Mouse (Mus musculus) neural tube, embryonic 13.5 days (tissue): ENCODE results near the gene Gm20388. TPM values are rescaled to one million over a fixed set of nuclear protein-coding genes. Genes with fewer than 3 reads are reported as not detected.

Experiments used
- ATAC-seq: fragments of 200-750 bp; cut with Nextera tagmentation; 2 replicates; pipeline ENCODE4 v1.8.0; 2017; ENCODE audit warnings: low read depth, mild to moderate bottlenecking, moderate TSS enrichment, moderate library complexity
- H3K27ac ChIP-seq: fragments of 300-500 bp; sonication (generic); replicated peaks from 2 replicates; pipeline ENCODE4 v1.5.1; 2015; ENCODE audit warnings: moderate library complexity, mild to moderate bottlenecking, inconsistent platforms
- H3K27me3 ChIP-seq: fragments of 300-500 bp; sonication (generic); 2 replicates; pipeline ENCODE4 v1.6.1; 2015; ENCODE audit warnings: mild to moderate bottlenecking, inconsistent platforms
- H3K36me3 ChIP-seq: fragments of 300-500 bp; sonication (generic); 2 replicates; pipeline ENCODE4 v1.6.1; 2015; ENCODE audit warnings: mild to moderate bottlenecking, inconsistent platforms
- H3K4me1 ChIP-seq: fragments of 300-500 bp; sonication (generic); replicated peaks from 2 replicates; pipeline ENCODE4 v1.6.1; 2015; ENCODE audit warnings: inconsistent platforms
- H3K4me2 ChIP-seq: fragments of 300-500 bp; sonication (generic); 2 replicates; pipeline ENCODE4 v1.6.1; 2015; ENCODE audit warnings: inconsistent platforms, mild to moderate bottlenecking, moderate library complexity
- H3K4me3 ChIP-seq: fragments of 300-500 bp; sonication (generic); 2 replicates; pipeline ENCODE4 v1.5.1; 2015; ENCODE audit warnings: mild to moderate bottlenecking, inconsistent platforms
- H3K9ac ChIP-seq: fragments of 300-500 bp; sonication (generic); 2 replicates; pipeline ENCODE4 v1.6.1; 2015; ENCODE audit warnings: moderate library complexity, mild to moderate bottlenecking, inconsistent platforms
- H3K9me3 ChIP-seq: fragments of 300-500 bp; sonication (generic); 2 replicates; pipeline ENCODE4 v1.6.1; 2016; ENCODE audit warnings: inconsistent platforms
- WGBS: fragments of 180-500 bp; shearing (Covaris S2); methylation state at CpG from one replicate; pipeline ENCODE4 v1.1.7; 2015; 5-methylcytosine and 5-hydroxymethylcytosine counted together
- polyA plus RNA-seq: library from polyadenylated mRNA; unstranded; fragments of >200 nt; fragmentation: Nextera tagmentation; extraction: Ambion mirVana; gene quantifications from 2 replicates; pipeline ENCODE4 v1.2.1, GENCODE M21; 2015

Gm20388 gene
- polyA plus RNA-seq, 1 experiment from 2014 or later, result 0.27 TPM

DNA sequence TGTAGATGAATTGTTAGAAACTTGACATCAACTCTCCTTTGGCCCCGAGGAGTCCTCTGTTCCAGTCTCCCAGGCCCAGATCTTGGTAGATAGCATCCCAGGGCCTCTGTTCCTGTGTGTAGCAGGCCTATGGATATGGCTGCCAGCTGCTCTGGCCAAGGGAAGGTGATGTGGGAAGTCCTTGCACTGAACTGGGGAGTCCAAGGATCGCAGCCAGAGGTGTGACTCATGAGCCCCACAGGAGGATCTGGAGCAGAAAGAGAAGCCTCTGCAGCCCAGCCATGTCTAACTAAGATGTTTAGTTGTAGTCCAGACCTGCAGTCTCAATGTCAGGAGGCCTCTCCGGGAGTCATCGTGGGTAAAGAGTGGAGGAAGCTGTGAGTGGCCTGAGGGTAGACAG, 4390.9 kb downstream of the Gm20388 start:
- Histone ChIP-seq H3K4me1 (peaks cover 23% of the 10 kb centered on the region), H3K9me3 (no peaks in the 10 kb centered on the region), H3K36me3 (peaks cover 21% of the 10 kb centered on the region), H3K4me2 (no peak overlapping the region), H3K4me3 (no peak overlapping the region), H3K27ac (no peak overlapping the region), H3K9ac (no peak overlapping the region), H3K27me3 (no peaks in the 10 kb centered on the region)
- ATAC-seq, result no peak
- 92% methylated on average over 4 of the region's 4 CpGs for WGBS

GRCm38 (mm10) chr8:124301935-124302555, 4391.4 kb downstream of the Gm20388 start:
- no peak overlapping the region for H3K9ac ChIP-seq
- ATAC-seq, result no peak
- no peak overlapping the region for H3K27ac ChIP-seq
- H3K4me2 ChIP-seq, result no peak overlapping the region
- peaks cover 27% of the 10 kb centered on the region for H3K4me1 ChIP-seq
- no peak overlapping the region for H3K4me3 ChIP-seq
- H3K27me3 ChIP-seq, result no peaks in the 10 kb centered on the region
- H3K36me3 ChIP-seq, result peaks cover 18% of the 10 kb centered on the region
- H3K9me3 ChIP-seq, result no peaks in the 10 kb centered on the region
- WGBS, result 87% methylated on average over 7 of the region's 7 CpGs

- Histone ChIP-seq H3K4me3 (no peak overlapping the region), H3K27me3 (no peaks in the 10 kb centered on the region), H3K4me1 (peaks cover 27% of the 10 kb centered on the region), H3K27ac (no peak overlapping the region), H3K9me3 (no peaks in the 10 kb centered on the region), H3K9ac (no peak overlapping the region), H3K4me2 (no peak overlapping the region), H3K36me3 (peaks cover 26% of the 10 kb centered on the region)
- 83% methylated on average over 15 of the region's 15 CpGs for WGBS
- no peak for ATAC-seq
Observed at GRCm38 (mm10) chr8:124303211-124303902, 4392.7 kb downstream of the Gm20388 start.

- 63% methylated on average over 4 of the region's 4 CpGs for WGBS
- Histone ChIP-seq H3K4me2 (no peak overlapping the region), H3K9ac (no peak overlapping the region), H3K9me3 (no peaks in the 10 kb centered on the region), H3K4me3 (no peak overlapping the region), H3K27ac (peak overlapping the region; percentile 42; the same call in 1 of the 2 replicates), H3K4me1 (peaks cover 27% of the 10 kb centered on the region), H3K36me3 (peaks cover 26% of the 10 kb centered on the region), H3K27me3 (no peaks in the 10 kb centered on the region)
- ATAC-seq, result no peak
Observed at GRCm38 (mm10) chr8:124304141-124304540, 4393.5 kb downstream of the Gm20388 start.

- H3K4me1 ChIP-seq, result peaks cover 27% of the 10 kb centered on the region
- no peak overlapping the region for H3K9ac ChIP-seq
- WGBS, result 76% methylated on average over 7 of the region's 7 CpGs
- ATAC-seq, result no peak
- H3K27ac ChIP-seq, result no peak overlapping the region
- no peaks in the 10 kb centered on the region for H3K27me3 ChIP-seq
- H3K36me3 ChIP-seq, result peaks cover 26% of the 10 kb centered on the region
- H3K4me2 ChIP-seq, result no peak overlapping the region
- no peaks in the 10 kb centered on the region for H3K9me3 ChIP-seq
- no peak overlapping the region for H3K4me3 ChIP-seq
Observed at GRCm38 (mm10) chr8:124306574-124306973, 4395.9 kb downstream of the Gm20388 start.

DNA sequence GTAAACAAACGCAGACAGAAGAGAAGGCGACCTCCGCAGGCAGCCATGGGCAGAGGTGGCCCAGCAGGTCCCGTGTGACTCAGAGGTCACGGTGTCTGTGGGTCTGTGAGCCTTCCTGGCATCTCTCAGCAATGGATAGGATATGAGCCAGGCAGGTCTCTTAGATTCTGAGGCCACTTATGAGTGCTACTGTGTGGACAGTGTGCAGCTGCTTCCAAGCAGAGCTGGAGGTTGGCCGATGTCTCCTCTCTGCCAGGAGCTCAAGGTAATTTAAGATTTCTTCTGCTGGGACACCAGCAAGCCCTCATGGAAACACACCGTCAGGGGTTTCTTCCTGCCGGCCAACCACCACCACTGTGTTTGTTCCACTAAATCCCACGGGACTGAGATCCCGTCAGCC, 4397.1 kb downstream of the Gm20388 start:
- Histone ChIP-seq H3K9me3 (no peaks in the 10 kb centered on the region), H3K9ac (no peak overlapping the region), H3K4me2 (no peak overlapping the region), H3K36me3 (peaks cover 26% of the 10 kb centered on the region), H3K27ac (no peak overlapping the region), H3K4me1 (peaks cover 27% of the 10 kb centered on the region), H3K27me3 (no peaks in the 10 kb centered on the region), H3K4me3 (no peak overlapping the region)
- WGBS, result 94% methylated on average over 10 of the region's 10 CpGs
- no peak for ATAC-seq

- Histone ChIP-seq H3K27ac (no peak overlapping the region), H3K9ac (no peak overlapping the region), H3K4me2 (no peak overlapping the region), H3K9me3 (no peaks in the 10 kb centered on the region), H3K4me1 (peaks cover 25% of the 10 kb centered on the region), H3K4me3 (no peak overlapping the region), H3K36me3 (peaks cover 20% of the 10 kb centered on the region), H3K27me3 (no peaks in the 10 kb centered on the region)
- 89% methylated on average over 13 of the region's 13 CpGs for WGBS
- ATAC-seq, result no peak
Observed at GRCm38 (mm10) chr8:124310509-124310908, 4399.9 kb downstream of the Gm20388 start.

DNA sequence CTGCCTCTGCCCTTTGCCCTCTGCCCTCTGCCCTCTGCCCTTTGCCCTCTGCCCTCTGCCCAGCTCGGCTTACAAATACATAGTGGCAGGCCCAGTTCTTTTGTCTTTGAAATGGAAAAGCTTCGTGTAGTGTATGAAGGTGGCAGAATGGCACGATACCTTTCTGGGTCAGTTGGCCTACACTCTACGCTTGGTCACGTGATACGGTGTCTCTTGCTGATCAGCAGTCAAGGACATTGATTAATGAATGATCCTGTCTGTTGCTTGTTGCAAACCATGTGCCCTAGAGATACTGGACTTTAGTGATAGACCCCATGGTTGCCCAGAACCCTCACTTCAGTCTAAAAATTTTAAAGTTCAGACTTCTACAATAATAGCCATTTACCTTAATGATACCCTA, 4400.5 kb downstream of the Gm20388 start:
- Histone ChIP-seq H3K9me3 (no peaks in the 10 kb centered on the region), H3K27me3 (no peaks in the 10 kb centered on the region), H3K9ac (no peak overlapping the region), H3K36me3 (peaks cover 14% of the 10 kb centered on the region), H3K4me2 (no peak overlapping the region), H3K4me1 (peaks cover 29% of the 10 kb centered on the region), H3K27ac (no peak overlapping the region), H3K4me3 (no peak overlapping the region)
- 87% methylated on average over 6 of the region's 6 CpGs for WGBS
- ATAC-seq, result no peak

- Histone ChIP-seq H3K4me2 (no peak overlapping the region), H3K9ac (no peak overlapping the region), H3K36me3 (peaks cover 14% of the 10 kb centered on the region), H3K27me3 (no peaks in the 10 kb centered on the region), H3K4me3 (no peak overlapping the region), H3K27ac (no peak overlapping the region), H3K9me3 (no peaks in the 10 kb centered on the region), H3K4me1 (peaks cover 29% of the 10 kb centered on the region)
- 91% methylated on average over 17 of the region's 17 CpGs for WGBS
- no peak for ATAC-seq
Observed at GRCm38 (mm10) chr8:124311723-124312122, 4401.1 kb downstream of the Gm20388 start.

DNA sequence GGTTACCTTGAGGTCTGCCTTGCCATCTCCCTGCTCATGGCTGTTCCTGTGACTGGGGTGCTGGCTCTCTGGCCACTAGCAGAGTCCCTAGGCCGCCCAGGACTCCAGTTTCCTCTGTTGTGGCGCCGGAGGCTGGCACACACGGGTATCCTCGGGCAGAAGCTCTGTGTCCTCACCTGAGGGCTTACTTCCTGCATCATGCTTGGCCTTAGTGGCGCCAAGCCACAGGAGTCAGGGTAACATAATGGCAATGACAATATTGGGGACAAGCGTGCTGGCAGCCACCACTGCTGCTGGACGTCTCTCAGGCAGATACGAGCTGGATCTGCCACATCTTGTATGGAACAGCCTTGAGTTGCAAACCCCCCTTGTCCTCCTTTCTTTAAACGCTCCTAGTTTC, 4401.6 kb downstream of the Gm20388 start:
- Histone ChIP-seq H3K9ac (no peak overlapping the region), H3K27ac (no peak overlapping the region), H3K4me1 (peaks cover 32% of the 10 kb centered on the region), H3K9me3 (no peaks in the 10 kb centered on the region), H3K27me3 (no peaks in the 10 kb centered on the region), H3K4me2 (no peak overlapping the region), H3K36me3 (peaks cover 11% of the 10 kb centered on the region), H3K4me3 (no peak overlapping the region)
- ATAC-seq, result no peak
- WGBS, result 95% methylated on average over 10 of the region's 10 CpGs

GRCm38 (mm10) chr8:124314803-124315202, 4404.2 kb downstream of the Gm20388 start:
- H3K27ac ChIP-seq, result peak overlapping the region; percentile 59
- 30% methylated on average over 10 of the region's 10 CpGs for WGBS
- H3K36me3 ChIP-seq, result no peaks in the 10 kb centered on the region
- peaks cover 45% of the 10 kb centered on the region for H3K4me1 ChIP-seq
- H3K4me3 ChIP-seq, result no peak overlapping the region
- no peak overlapping the region for H3K9ac ChIP-seq
- H3K27me3 ChIP-seq, result no peaks in the 10 kb centered on the region
- no peaks in the 10 kb centered on the region for H3K9me3 ChIP-seq
- H3K4me2 ChIP-seq, result no peak overlapping the region
- ATAC-seq, result 0 out of 2 replicates have a peak, but pooled peaks have one; percentile 21

- no peak for ATAC-seq
- H3K27ac ChIP-seq, result peak overlapping the region; percentile 19; the same call in 1 of the 2 replicates
- WGBS, result 64% methylated on average over 12 of the region's 12 CpGs
- no peak overlapping the region; the same call in 1 of the 2 replicates for H3K9ac ChIP-seq
- no peaks in the 10 kb centered on the region for H3K36me3 ChIP-seq
- no peak overlapping the region for H3K4me3 ChIP-seq
- H3K9me3 ChIP-seq, result no peaks in the 10 kb centered on the region
- H3K4me1 ChIP-seq, result peaks cover 63% of the 10 kb centered on the region
- H3K27me3 ChIP-seq, result no peaks in the 10 kb centered on the region
- H3K4me2 ChIP-seq, result no peak overlapping the region
Observed at GRCm38 (mm10) chr8:124316466-124317136, 4406.0 kb downstream of the Gm20388 start.
